Mouse (Mus musculus) limb, embryonic 11.5 days (tissue): ENCODE results near the gene Gm10260. TPM values are rescaled to one million over a fixed set of nuclear protein-coding genes. Genes with fewer than 3 reads are reported as not detected.

Experiments
- ATAC-seq: fragments of 200-750 bp; cut with Nextera tagmentation; 2 replicates; pipeline ENCODE4 v1.8.0; 2017; ENCODE audit warnings: low read depth; ENCODE audit not compliant: insufficient number of reproducible peaks, low FRiP score, low TSS enrichment
- DNase-seq: peaks from one replicate; pipeline ENCODE4 v3.0.0-alpha.2; 2015; ENCODE audit warnings: low spot score
- H3K27ac ChIP-seq: fragments of 300-500 bp; sonication (generic); replicated peaks from 2 replicates; pipeline ENCODE4 v1.5.1; 2014; ENCODE audit warnings: low read depth, mild to moderate bottlenecking, low read length
- H3K27me3 ChIP-seq: fragments of 300-500 bp; sonication (generic); 2 replicates; pipeline ENCODE4 v1.6.1; 2014; ENCODE audit warnings: mild to moderate bottlenecking, low read length, mixed read lengths; ENCODE audit not compliant: control insufficient read depth, insufficient read depth
- H3K36me3 ChIP-seq: fragments of 300-500 bp; sonication (generic); 2 replicates; pipeline ENCODE4 v1.6.1; 2014; ENCODE audit warnings: mild to moderate bottlenecking, low read length, moderate library complexity, mixed read lengths; ENCODE audit not compliant: control insufficient read depth, insufficient read depth
- H3K4me1 ChIP-seq: fragments of 300-500 bp; sonication (generic); 2 replicates; pipeline ENCODE4 v1.6.1; 2014; ENCODE audit warnings: low read length, mixed read lengths; ENCODE audit not compliant: control insufficient read depth, insufficient read depth
- H3K4me2 ChIP-seq: fragments of 300-500 bp; sonication (generic); 2 replicates; pipeline ENCODE4 v1.6.1; 2014; ENCODE audit warnings: low read depth, mild to moderate bottlenecking, moderate library complexity; ENCODE audit not compliant: severe bottlenecking
- H3K4me3 ChIP-seq: fragments of 300-500 bp; sonication (generic); 2 replicates; pipeline ENCODE4 v1.5.1; 2014; ENCODE audit warnings: low read depth, low read length
- H3K9ac ChIP-seq: fragments of 300-500 bp; sonication (generic); 2 replicates; pipeline ENCODE4 v1.6.1; 2014; ENCODE audit warnings: mild to moderate bottlenecking, low read length
- H3K9me3 ChIP-seq: fragments of 300-500 bp; sonication (generic); 2 replicates; pipeline ENCODE4 v1.6.1; 2016; ENCODE audit warnings: low read length; ENCODE audit not compliant: control insufficient read depth
- WGBS: fragments of 180-500 bp; shearing (Covaris S2); extraction: QIAGEN DNeasy Blood & Tissue Kit; methylation state at CpG from one replicate; pipeline ENCODE4 v1.1.7; 2014; 5-methylcytosine and 5-hydroxymethylcytosine counted together
- polyA plus RNA-seq: library from polyadenylated mRNA; unstranded; fragments of >200 nt; fragmentation: Nextera tagmentation; extraction: Ambion mirVana; gene quantifications from 2 replicates; pipeline ENCODE4 v1.2.1, GENCODE M21; 2014

Gene Gm10260
- polyA plus RNA-seq, 1 experiment from 2014 or later, result 7.5 TPM

- DNase-seq (no peak), ATAC-seq (no peak; the same call in 1 of the 2 replicates)
- Histone ChIP-seq H3K27me3 (no peaks in the 10 kb centered on the region), H3K9me3 (no peaks in the 10 kb centered on the region), H3K27ac (peak overlapping the region; percentile 54; the same call in 1 of the 2 replicates), H3K4me3 (no peak overlapping the region), H3K36me3 (no peaks in the 10 kb centered on the region), H3K4me2 (no peak overlapping the region), H3K9ac (no peak overlapping the region), H3K4me1 (0 out of 2 replicates have a peak, but pooled peaks cover 3% of the 10 kb centered on the region)
- WGBS, result 88% methylated on average over 7 of the region's 7 CpGs
Observed at GRCm38 (mm10) chr13:97764067-97764466, 3.6 kb upstream of the Gm10260 start.

- peak overlapping the region; percentile 54 for H3K27ac ChIP-seq
- no peak overlapping the region for H3K4me2 ChIP-seq
- H3K9me3 ChIP-seq, result no peaks in the 10 kb centered on the region
- 0 out of 2 replicates have a peak, but pooled peaks cover 3% of the 10 kb centered on the region for H3K4me1 ChIP-seq
- H3K4me3 ChIP-seq, result no peak overlapping the region
- 54% methylated on average over 6 of the region's 6 CpGs for WGBS
- no peaks in the 10 kb centered on the region for H3K36me3 ChIP-seq
- H3K9ac ChIP-seq, result no peak overlapping the region
- no peaks in the 10 kb centered on the region for H3K27me3 ChIP-seq
- peak; percentile 65 for DNase-seq
- ATAC-seq, result peak; percentile 79; the same call in 1 of the 2 replicates
Observed at GRCm38 (mm10) chr13:97763436-97763835, 3.0 kb upstream of the Gm10260 start.

GRCm38 (mm10) chr13:97762121-97762520 is 1.7 kb upstream of the Gm10260 start:
- H3K4me3 ChIP-seq, result no peak overlapping the region
- ATAC-seq (no peak), DNase-seq (no peak)
- no peaks in the 10 kb centered on the region for H3K9me3 ChIP-seq
- H3K4me2 ChIP-seq, result no peak overlapping the region
- H3K4me1 ChIP-seq, result 0 out of 2 replicates have a peak, but pooled peaks cover 3% of the 10 kb centered on the region
- H3K27ac ChIP-seq, result no peak overlapping the region
- no peaks in the 10 kb centered on the region for H3K36me3 ChIP-seq
- WGBS, result 92% methylated on average over 8 of the region's 8 CpGs
- H3K9ac ChIP-seq, result no peak overlapping the region
- H3K27me3 ChIP-seq, result no peaks in the 10 kb centered on the region

- DNase-seq, result no peak
- Histone ChIP-seq H3K9me3 (no peaks in the 10 kb centered on the region), H3K9ac (no peak overlapping the region), H3K27ac (no peak overlapping the region), H3K4me1 (no peaks in the 10 kb centered on the region), H3K27me3 (no peaks in the 10 kb centered on the region), H3K4me2 (no peak overlapping the region), H3K36me3 (no peaks in the 10 kb centered on the region), H3K4me3 (no peak overlapping the region)
- 92% methylated on average over 4 of the region's 4 CpGs for WGBS
- ATAC-seq, result no peak
Observed at GRCm38 (mm10) chr13:97757033-97757432, 3.4 kb downstream of the Gm10260 start.

GRCm38 (mm10) chr13:97756091-97756490 is 4.3 kb downstream of the Gm10260 start:
- no peak overlapping the region for H3K27ac ChIP-seq
- DNase-seq, result no peak
- H3K4me3 ChIP-seq, result no peak overlapping the region
- H3K36me3 ChIP-seq, result no peaks in the 10 kb centered on the region
- no peaks in the 10 kb centered on the region for H3K9me3 ChIP-seq
- no peak overlapping the region for H3K4me2 ChIP-seq
- WGBS, result 88% methylated on average over 6 of the region's 6 CpGs
- ATAC-seq, result no peak
- no peak overlapping the region for H3K9ac ChIP-seq
- H3K27me3 ChIP-seq, result no peaks in the 10 kb centered on the region
- H3K4me1 ChIP-seq, result no peaks in the 10 kb centered on the region

- no peaks in the 10 kb centered on the region for H3K4me1 ChIP-seq
- no peak overlapping the region for H3K4me2 ChIP-seq
- DNase-seq, result no peak
- WGBS, result 77% methylated on average over 4 of the region's 4 CpGs
- no peak for ATAC-seq
- H3K36me3 ChIP-seq, result no peaks in the 10 kb centered on the region
- no peak overlapping the region for H3K4me3 ChIP-seq
- no peak overlapping the region for H3K9ac ChIP-seq
- no peaks in the 10 kb centered on the region for H3K27me3 ChIP-seq
- no peak overlapping the region for H3K27ac ChIP-seq
- H3K9me3 ChIP-seq, result no peaks in the 10 kb centered on the region
Observed at GRCm38 (mm10) chr13:97750851-97751381, 9.5 kb downstream of the Gm10260 start.

GRCm38 (mm10) chr13:97747037-97747860 is 13.2 kb downstream of the Gm10260 start:
- Histone ChIP-seq H3K9me3 (no peaks in the 10 kb centered on the region), H3K4me1 (no peaks in the 10 kb centered on the region), H3K27ac (no peak overlapping the region), H3K27me3 (no peaks in the 10 kb centered on the region), H3K36me3 (no peaks in the 10 kb centered on the region), H3K9ac (no peak overlapping the region), H3K4me2 (no peak overlapping the region), H3K4me3 (no peak overlapping the region)
- no peak for ATAC-seq
- WGBS, result 60% methylated on average over 20 of the region's 20 CpGs
- DNase-seq, result no peak

GRCm38 (mm10) chr13:97744669-97745068 is 15.8 kb downstream of the Gm10260 start:
- no peaks in the 10 kb centered on the region for H3K27me3 ChIP-seq
- WGBS, result 88% methylated on average over 7 of the region's 7 CpGs

More at GRCm38 (mm10) chr13:97744669-97745068, 15.8 kb downstream of the Gm10260 start:
- no peak for ATAC-seq
- DNase-seq, result no peak
- Histone ChIP-seq H3K9ac (no peak overlapping the region), H3K36me3 (no peaks in the 10 kb centered on the region), H3K4me1 (no peaks in the 10 kb centered on the region), H3K9me3 (no peaks in the 10 kb centered on the region), H3K4me2 (no peak overlapping the region), H3K27ac (no peak overlapping the region), H3K4me3 (no peak overlapping the region)
